Mouse (Mus musculus) E14TG2a.4 (cell line): ENCODE measurements around the gene Rab8a.

ENCODE experiments used
- CTCF ChIP-seq: conservative IDR thresholded peaks from 2 replicates; pipeline ENCODE4 v1.5.1; 2014; ENCODE audit warnings: low read length
- NANOG ChIP-seq: IDR thresholded peaks from 2 replicates; pipeline ENCODE4 v1.6.1; 2014; ENCODE audit warnings: borderline replicate concordance, low read length, mixed read lengths
- POU5F1 ChIP-seq: IDR thresholded peaks from 2 replicates; pipeline ENCODE4 v1.6.1; 2014; ENCODE audit warnings: low read length, borderline replicate concordance

GRCm38 (mm10) chr8:72132417-72132816 lies 28.6 kb upstream of the Rab8a start:
- TF ChIP-seq CTCF (no peak), NANOG (no peak), POU5F1 (no peak)
